Mouse (Mus musculus) spleen, embryonic (tissue): ENCODE results near the gene Prrt1.

Experiments used
- CTCF ChIA-PET: fragments of 350-600 bp; sonication (Branson Sonifier 250); formaldehyde crosslinking; loops from one replicate; lab custom pipeline; 2022; lab: Charles Lee

Gene Prrt1

DNA sequence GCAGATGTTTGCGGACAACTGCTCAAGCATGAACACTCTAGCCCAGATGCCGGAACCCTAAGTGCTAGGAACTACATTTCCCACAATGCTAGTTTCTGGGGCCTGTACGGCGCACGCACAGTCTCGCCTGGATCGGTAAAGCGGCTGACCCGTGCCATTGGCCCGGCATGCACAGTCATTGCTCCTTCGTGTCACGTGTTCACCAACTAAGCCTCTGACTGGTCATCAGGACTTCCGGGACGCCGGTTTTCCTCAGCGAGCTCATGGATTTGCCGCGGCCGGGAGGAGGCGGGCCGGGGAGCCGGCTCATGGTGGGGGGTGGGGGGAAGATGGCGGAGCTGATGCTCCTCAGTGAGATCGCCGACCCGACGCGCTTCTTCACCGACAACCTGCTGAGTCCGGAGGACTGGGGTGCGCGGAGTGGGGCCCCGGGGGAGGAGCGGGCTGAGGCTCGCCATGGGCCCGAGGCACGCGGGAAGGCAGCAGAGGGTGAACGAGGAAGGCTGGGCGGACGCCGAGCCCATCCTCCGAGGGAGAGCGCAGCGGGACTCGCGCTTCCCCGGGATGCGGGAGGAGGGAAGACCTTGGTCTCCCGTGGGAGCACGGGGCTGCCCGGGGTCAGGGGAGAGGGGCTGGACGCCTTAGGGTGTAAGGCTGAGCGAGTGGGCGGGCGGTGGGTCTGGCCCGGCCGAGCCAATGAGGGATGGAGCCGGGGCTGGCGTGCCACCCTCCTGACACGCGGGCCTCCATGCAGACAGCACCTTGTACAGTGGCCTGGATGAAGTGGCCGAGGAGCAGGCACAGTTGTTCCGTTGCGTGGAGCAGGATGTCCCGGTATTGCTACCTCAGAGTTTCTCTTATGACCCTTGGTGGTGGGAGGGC is 17.8 kb downstream of the Prrt1 start, which contains the start of gene Atf6b:
Gene Atf6b, plus strand, starts transcription at position 241 of the 882 bp plus-strand sequence.
- CTCF ChIA-PET = no interaction called here

DNA sequence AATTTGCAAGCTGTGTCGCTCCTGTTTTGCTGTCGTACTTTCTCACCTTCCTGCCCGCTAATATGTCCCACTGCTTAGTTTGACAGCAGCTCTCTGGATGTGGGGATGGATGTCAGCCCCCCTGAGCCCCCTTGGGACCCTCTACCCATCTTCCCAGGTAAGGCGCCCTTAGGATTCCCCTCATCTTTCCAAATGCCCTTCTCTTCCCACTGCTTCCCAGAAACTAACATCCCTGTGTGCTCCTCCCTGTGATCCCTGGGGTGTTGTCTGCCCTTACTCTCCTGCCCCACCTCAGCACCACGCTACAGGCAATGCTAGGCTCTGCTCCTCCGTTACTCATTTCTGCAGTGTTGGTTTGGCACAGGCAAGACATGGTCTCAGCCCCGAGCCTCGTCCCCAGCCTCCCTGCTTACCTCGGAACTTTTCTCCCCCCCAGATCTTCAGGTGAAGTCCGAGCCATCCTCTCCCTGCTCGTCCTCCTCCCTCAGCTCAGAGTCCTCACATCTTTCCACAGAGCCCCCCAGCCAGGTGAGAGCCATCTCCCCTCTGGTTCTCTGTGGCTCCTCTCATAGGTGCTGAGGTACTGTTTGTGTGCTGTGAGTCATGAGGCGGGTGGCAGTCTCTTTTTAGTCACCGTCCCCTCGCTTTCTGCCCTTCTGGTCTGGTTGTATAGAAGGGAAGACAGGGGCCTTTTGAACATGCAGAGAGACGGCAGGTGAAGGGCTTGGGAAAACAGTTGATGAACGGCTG is 19.0 kb downstream of the Prrt1 start:
- CTCF ChIA-PET = no interaction called here

DNA sequence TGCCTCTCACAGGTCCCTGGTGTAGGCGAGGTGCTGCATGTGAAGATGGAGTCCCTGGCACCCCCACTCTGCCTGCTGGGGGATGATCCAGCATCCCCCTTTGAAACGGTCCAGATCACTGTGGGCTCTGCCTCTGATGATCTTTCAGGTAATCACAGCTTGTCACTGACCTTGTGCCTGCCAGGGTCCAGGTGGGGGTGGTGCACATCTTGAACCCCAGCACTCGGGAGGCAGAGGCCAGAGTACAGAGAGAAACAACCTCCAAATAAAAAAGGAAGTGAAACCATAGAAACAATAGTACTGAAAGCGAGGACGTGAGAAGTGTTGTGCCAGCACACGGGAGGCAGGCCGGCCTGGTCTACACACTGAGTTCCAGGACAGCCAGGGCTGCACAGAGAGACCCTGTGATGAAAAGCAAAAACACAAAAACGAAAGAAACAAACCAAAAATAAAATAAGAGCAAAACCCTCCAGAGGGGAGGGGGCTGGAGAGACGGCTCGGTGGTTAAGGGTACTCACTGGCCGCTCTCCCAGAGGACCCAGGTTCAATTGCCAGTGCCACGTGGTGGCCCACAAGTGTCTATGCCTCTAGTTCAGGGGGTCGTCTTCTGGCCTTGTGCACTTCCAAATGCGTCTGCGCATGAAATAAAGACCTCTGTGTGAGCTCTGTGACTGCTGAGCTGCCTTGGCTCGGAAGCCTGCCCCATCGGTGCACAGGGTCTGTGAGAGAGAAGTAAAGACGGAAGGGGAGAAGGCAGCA is 20.0 kb downstream of the Prrt1 start:
- CTCF ChIA-PET = no interaction called here

DNA sequence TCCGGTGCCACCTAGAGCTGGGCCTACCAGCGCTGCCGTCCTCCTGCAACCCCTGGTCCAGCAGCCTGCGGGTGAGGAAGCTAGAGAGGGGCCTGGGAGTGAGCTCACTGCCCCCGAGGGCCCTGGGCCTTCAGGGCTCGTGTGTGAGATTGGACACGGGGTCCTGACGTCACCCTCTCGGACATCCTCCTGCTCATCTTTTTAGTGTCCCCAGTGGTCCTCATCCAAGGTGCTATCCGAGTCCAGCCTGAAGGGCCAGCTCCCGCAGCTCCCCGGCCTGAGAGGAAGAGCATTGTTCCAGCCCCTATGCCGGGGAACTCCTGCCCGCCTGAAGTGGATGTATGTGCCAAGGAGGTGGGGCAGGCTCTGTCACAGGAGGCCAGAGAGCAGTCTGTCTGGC is 21.4 kb downstream of the Prrt1 start:
- CTCF ChIA-PET = no interaction called here

DNA sequence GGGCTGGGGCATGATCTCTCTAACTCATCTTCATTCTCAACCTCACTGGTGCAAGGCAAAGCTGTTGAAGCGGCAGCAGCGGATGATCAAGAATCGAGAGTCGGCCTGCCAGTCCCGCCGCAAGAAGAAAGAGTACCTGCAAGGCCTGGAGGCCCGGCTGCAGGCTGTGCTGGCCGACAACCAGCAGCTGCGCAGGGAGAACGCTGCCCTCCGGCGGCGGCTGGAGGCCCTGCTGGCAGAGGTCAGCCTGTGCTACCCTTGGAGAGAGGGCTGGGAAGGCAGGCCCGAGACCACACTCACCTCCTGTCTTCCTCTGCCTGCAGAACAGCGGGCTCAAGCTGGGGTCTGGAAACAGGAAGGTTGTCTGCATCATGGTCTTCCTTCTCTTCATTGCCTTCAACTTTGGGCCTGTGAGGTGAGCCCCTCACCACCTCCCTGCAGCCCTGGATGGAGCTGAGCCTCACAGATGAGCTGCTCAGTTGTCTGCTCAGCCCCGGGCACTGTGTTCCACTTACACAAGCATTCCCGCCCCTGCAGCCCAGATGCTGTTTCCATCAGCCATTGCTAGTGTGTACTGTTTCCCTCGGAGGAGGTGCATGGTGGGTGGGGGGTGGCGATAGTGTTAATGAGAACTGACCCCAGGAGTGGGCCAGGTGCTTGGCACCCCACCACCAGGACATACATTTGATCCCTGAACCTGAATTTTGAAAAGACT is 22.3 kb downstream of the Prrt1 start:
- CTCF ChIA-PET = no interaction called here

DNA sequence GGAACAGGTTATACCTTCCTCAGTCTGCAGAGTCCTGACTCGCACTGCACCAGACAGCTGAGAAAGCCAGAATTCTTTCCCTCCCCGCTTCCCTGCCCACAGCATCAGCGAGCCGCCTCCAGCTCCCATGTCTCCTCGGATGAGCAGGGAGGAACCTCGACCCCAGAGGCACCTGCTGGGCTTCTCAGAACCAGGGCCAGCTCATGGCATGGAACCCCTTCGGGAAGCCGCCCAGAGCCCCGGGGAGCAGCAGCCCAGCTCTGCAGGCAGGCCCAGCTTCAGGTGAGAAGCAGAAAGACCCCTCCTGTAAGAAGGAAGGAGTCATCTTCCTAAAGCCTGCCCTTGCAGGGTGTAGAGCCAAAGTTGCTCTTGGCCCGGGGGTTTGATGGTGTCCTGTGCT is 23.2 kb downstream of the Prrt1 start:
- CTCF ChIA-PET = interaction anchor here (0.5 kb wide), 1 partner anchor 331 kb away, joined by 4 read pairs; no protein-coding TSS in a partner anchor

DNA sequence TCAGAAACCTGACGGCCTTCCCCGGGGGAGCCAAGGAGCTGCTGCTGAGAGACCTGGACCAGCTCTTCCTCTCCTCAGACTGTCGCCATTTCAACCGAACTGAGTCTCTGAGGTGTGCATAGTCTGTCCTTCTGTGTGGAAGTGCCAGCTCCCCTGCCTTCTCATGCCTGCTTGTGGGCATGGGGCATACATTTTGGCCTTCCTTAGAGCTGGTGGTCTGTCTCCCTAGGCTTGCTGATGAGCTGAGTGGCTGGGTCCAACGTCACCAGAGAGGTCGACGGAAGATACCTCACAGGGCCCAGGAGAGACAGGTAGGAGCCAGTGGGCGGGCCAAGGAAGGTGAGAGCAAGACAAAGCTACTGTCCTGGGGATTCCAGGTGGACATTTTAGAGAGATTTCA is 23.7 kb downstream of the Prrt1 start:
- CTCF ChIA-PET = interaction anchor here (0.5 kb wide), 1 partner anchor 330 kb away, joined by 4 read pairs; no protein-coding TSS in a partner anchor

DNA sequence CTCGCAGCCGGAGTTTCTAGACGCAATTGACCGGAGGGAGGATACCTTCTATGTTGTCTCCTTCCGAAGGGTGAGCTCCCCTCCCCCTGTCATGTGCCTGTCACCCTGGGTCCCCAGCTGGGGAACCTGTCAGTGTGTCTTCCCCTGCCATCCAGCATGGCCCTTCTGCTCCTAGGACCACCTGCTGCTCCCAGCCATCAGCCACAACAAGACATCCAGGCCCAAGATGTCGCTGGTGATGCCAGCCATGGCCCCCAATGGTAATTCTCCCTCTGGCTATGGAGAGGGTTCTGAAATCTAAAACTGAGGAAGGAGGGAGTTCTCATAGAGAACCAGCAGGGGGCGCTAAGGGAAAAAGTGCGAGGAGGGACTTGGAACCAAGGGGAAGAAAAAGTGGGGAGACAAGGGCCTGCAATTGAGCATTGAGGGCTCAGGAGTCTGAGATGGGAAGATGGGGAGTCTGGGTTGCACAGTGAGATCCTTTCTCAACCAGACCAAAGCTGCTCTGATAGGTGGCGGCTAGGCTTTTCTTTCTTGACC is 24.5 kb downstream of the Prrt1 start:
- CTCF ChIA-PET = no interaction called here

DNA sequence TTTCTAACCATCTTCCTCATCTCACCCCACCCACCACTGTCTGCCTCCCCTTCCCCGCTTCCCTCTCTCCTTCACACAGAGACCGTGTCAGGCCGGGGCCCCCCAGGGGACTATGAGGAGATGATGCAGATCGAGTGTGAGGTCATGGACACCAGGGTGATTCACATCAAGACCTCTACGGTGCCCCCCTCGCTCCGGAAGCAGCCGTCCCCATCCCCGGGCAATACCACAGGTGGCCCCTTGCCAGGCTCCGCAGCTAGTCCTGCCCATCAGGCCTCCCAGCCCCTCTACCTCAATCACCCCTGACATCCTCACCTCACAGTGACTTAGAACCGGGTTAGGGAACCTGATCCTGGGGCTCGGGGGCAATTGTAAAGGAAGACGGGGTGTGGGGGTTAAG is 25.1 kb downstream of the Prrt1 start:
- CTCF ChIA-PET = no interaction called here

DNA sequence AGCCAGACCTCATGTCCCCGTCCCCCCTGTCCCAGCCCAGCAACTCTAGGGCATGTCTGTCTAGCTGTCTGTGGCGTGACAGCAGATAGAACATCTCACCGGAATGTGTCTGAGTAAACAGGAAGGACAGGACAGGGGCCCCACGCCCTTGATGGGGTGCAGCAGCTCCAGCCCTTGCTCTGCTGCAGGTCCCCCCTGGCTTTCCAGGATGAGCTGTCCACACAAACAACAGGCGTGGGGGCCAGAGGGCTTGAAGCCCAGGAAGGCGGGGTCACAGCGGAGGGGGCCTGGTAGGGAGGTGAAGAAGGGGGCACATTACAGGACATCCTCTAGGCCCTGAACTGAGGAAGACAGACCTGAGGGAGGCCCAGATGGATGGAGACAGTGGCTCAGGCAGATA is 25.8 kb downstream of the Prrt1 start:
- CTCF ChIA-PET = no interaction called here

DNA sequence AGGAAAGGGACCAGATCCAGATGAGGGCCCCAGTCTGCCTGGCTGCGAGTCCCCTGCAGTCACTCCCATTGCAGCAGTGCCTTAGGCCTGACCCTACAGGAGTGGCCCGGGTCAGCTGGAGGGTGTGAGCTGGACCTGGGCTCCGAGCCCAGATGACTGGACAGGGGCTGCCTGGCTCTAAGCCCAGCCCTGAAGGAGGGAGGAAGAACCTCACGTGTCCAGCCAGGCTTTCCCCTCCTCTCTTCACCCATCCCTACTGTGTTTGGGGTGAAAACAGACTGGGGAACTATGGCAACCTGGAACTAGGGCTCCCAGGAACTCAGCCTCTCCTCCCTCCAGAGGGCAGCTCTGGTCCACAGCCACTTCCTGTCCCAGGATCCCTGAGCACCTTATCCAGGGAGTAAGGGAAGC is 26.3 kb downstream of the Prrt1 start:
- CTCF ChIA-PET = no interaction called here

DNA sequence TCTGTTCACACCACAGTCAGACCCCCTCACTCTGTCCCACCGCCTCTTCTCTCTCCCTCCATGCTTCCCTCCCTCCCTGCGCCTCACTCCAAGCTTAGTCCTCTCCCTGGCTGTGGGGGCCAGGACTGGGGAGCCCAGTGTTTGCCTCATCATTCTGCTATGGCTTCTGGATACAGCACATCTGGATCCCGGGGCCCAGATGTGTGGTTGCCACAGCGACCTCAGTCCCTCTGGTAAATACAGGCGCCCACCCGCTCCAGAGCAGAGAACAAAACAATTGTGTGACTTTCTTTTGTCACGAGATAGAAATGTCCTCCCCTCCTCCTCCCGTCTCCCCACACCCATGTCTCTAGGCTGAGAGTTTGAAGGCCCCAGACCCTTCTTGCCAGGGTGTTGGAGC is 27.3 kb downstream of the Prrt1 start:
- CTCF ChIA-PET = no interaction called here

DNA sequence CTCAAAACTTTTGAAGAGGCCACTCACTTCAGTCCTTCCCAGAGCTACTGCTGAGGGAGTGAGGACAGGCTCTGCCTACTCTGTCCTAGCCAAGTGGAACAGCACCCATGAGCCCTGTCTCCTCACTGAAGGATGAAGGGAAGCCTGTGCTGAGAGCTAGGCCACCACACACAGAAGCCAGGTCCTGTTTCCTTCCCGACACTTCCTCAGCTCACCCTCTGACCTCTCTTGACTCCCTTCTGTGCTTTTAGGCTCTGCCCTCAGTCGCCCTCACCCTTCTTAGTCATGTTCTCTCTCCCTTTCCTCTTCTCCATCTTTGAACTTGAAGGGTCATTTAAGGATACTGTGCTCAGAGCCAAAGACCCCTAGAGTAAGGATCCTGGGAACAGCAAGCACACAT is 27.9 kb downstream of the Prrt1 start:
- CTCF ChIA-PET = no interaction called here

DNA sequence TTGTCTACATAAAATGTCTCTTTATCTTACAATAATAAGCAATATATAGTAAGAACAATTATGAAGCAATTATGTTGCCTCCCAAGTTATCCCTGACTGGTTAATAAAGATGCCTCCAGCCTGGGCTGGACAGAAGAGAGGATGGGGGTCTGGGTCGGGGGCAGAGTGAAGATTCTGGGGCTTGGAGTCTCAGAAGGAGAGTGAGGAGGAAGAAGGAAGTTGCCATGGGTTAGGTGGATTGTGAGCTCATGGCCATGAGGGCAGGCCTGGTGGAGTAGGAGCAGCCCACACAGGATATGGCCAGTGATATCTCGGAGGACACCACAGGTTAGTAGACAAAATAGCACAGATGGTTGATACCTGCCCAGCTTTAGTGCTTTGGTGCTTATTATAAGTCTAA is 28.8 kb downstream of the Prrt1 start:
- CTCF ChIA-PET = no interaction called here

DNA sequence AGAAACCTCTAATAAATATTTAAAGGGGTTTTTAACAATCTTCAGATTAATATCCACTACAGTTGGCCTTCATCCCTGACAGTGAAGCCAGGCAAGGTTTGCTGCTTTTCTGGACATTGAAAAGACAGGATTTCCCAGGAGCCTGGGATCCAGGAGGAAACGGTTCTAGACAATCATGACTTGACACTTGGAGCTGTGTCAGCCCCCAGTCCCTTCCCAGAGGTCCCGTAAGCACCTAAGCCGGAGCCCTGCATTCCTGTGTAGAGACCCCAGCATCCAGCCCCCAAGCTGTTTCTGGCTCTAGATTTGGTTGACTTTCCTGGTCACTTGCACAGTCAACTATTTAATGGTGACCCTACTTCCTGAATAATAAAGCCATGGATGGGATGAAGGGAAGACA is 29.3 kb downstream of the Prrt1 start:
- CTCF ChIA-PET = no interaction called here

DNA sequence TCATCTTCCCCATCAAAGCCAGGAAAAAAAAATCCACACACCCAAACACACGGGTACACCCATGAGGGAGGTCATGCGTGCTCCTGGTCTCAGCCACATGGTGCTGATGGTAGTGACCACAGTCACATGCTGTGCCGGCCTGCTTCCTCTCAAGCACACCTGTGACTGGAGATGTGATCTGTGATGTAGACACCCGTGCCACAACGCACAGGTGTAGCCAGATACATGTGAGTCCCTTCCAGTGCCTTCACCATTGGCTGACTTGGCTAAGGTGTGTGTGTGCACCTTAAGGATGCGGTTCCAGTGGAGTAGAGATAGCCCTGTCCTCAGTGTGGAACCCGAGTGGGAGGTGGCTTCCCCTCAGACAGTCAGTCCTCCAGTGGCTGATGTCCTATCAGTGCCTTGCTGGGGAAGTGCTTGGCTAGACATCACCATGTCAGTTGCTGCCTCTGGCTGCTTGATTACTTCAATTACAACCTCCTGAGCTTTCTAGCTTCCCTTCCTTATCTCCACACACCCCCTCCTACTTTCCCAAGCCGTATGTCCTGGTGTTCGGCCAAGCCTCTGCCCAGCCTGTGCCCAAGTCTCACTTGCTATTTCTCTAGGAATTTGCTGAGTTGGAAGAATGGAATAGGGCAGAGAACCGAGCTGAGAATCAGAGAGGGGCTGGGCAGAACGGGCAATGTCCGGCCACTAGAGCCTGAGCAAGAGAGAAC is 30.0 kb downstream of the Prrt1 start:
- CTCF ChIA-PET = no interaction called here

DNA sequence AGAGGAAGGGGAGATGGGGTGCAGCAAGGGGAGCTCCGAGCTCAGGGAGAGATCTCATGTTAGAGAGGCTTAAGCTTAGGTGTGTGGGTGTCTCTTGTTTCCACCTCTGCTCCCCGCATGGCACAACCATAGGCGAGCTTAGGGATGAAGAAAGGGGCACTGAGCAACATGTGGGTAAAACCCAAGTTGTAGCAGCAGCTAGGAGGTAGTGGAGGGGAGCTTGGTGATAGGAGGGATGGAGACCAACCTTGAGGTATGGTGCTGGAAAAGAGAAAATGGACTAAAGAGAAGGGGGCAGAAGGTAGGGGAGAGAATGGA is 30.5 kb downstream of the Prrt1 start:
- CTCF ChIA-PET = no interaction called here

DNA sequence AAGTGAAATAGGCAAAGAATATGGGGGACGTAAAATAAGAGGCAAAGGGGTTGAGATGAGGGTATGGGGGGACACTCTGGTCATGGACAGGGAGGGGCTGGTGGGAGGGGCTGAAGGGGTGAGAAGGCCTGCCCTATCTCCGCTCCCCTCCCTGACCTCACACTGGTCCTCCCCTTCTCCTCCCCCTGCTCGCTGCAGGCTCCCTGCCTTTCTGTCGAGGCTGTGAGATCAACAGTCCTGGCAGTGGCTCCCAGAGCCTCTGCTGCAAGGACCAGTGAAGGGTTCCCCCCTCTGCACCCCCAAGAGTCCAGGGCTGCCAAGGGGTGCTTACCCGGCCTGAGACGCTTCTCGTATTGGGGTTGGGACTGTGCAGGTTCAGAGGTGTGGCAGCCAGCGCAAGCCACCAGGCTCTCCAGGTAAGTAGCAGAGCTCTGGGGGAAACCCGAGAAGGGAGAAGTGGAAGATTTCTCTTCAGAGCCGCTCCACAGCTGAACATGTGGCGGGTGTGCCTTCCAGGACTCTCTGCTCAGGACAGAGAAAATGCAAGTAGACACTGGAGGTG is 31.0 kb downstream of the Prrt1 start:
- CTCF ChIA-PET = no interaction called here

DNA sequence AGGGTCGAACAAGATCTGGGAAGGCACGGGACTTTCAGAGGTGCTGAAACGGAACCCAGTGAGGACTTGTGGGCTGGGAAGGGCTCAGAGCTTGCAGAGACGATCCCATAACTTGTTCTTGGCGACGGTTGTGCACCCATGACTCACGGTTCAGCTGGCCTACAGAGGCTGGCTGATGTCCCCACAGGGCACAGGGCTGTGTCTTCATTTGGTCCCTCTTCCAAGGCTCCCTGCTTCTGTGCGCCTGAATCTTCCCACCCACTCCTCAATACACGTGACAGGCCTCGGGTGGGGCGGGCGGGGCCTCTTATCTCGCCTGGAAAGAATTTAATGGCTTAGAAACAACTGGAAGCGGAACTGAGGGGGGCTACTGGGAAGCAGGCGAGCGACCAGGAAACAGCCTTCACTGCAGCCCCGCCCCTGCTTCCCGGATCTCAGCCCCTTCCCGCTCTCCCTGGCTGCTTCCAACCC is 31.8 kb downstream of the Prrt1 start:
- CTCF ChIA-PET = interaction anchor here (0.5 kb wide), 1 partner anchor 199 kb away, joined by 3 read pairs; no protein-coding TSS in a partner anchor

DNA sequence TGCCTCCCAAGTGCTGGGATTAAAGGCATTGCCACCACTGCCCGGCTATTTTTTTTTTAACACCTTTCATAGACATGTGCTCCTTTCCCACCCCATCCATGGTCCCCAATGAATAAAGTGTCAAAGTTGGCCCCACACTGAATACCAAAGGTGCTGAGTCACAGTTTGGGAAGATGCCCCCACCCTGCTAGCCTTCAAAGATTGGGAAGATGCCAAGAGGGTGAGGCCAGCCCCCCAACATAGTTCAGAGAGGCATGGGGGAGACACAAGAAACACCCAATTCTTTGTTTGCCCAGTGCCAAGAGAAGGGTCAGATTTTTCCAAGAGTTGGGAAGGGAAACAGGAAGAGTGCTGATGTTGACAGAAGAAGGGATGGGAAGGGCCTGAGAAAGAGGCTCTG is 33.1 kb downstream of the Prrt1 start:
- CTCF ChIA-PET = no interaction called here
